In the genomic region with DNA sequence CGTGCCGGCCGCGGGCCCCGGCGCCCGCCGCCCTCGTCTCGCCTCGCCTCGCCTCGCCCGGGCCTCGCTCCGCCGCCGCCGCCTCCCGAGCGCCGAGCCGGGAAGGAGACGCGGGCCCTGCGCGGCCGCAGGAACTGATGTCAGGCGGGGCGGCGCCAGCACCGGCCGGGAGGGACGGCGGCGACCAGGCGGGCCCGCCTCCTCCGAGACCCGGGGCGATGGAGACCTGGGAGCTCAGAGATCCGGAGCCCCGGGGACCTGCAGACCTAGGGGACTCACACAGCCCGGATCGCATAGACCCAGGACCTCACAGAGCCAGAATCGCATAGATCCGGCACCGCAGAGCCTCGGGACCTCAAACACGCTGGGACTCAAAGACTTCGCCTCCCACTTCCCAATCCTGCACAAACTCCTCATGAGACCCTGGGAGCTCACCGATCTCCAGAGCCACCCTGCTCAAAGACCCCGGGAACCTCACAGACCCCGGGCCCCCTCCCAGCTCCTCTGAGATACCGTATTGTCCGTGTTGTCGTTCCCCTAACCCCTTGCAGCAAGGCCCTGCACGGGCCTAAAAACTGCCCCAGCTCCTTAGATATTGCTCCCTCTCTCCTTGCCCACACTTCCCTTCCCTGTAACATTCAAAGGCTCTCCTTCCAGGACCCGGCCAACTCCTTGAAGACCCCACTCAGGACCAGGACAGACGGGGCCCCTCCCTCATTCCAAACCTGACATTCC, we compare ENCODE assay signal across 8 mouse cellular contexts. TPM values are rescaled to one million over a fixed set of nuclear protein-coding genes. Genes with fewer than 3 reads are reported as not detected.
DNase-seq lines count a peak whose midpoint lies in the region; ATAC-seq and TF ChIP-seq lines count a peak whose summit lies in the region.

No protein-coding gene starts in this region.

- TF ChIP-seq EP300 in heart, adult 2 months (IDR thresholded peaks at IDR 0.05; ENCODE audit: insufficient read depth, low read depth, low read length) = no peak

- WGBS in heart, adult 2 months = under 1% methylated on average over 57 of the region's 60 CpGs
- WGBS in kidney, adult 2 months = 2% methylated on average over 60 of the region's 60 CpGs
- WGBS in liver, adult 2 months = 3% methylated on average over 47 of the region's 60 CpGs

- peak overlapping the region; percentile 95 for H3K27ac ChIP-seq in heart, adult 2 months
- peak overlapping the region; percentile 53 for H3K27ac ChIP-seq in kidney, adult 2 months (ENCODE audit: insufficient read depth, low read depth, low read length)
- H3K27ac ChIP-seq in liver, adult 2 months (replicated peaks; ENCODE audit: insufficient read depth, low read depth, low read length) = 0 out of 2 replicates have a peak overlapping the region, but pooled peaks have one; percentile 7

- H3K36me3 ChIP-seq in heart, adult 2 months (ENCODE audit: control insufficient read depth, insufficient read depth, low read length) = peaks cover 5% of the 10 kb centered on the region
- H3K36me3 ChIP-seq in kidney, adult 2 months (ENCODE audit: control insufficient read depth, insufficient read depth, low read length) = no peaks in the 10 kb centered on the region
- no peaks in the 10 kb centered on the region for H3K36me3 ChIP-seq in liver, adult 2 months (ENCODE audit: control insufficient read depth, insufficient read depth, low read length)

- peak; percentile 60 to 68 for DNase-seq in urinary bladder, adult 18-20 months (ENCODE audit: low spot score in 2 of 2)
- DNase-seq in urinary bladder, postnatal 10 days (ENCODE audit: low spot score) = no peak
- DNase-seq in embryo, embryonic 9.5 days (ENCODE audit: extremely low spot score) = peak; percentile 62
- DNase-seq in heart, adult 2 months = peak; percentile 88 to 90
- DNase-seq in kidney, adult 2 months = peak; percentile 80
- DNase-seq in liver, adult 2 months (ENCODE audit: extremely low read depth, low read depth, low spot score) = no peak
- DNase-seq in spleen, postnatal 4 days (ENCODE audit: low spot score in 2 of 2) = peak; percentile 74 to 88

- peak overlapping the region; percentile 79 for H3K9ac ChIP-seq in heart, adult 2 months (ENCODE audit: low read depth, low read length)
- peak overlapping the region; percentile 57 for H3K9ac ChIP-seq in liver, adult 2 months (ENCODE audit: low read depth, low read length)

- H3K79me2 ChIP-seq in heart, adult 2 months (replicated peaks; ENCODE audit: control insufficient read depth, insufficient read depth, low read length) = peaks cover 6% of the 10 kb centered on the region
- H3K79me2 ChIP-seq in liver, adult 2 months (ENCODE audit: control insufficient read depth, insufficient read depth, low read length) = no peaks in the 10 kb centered on the region; the same call in 1 of the 2 replicates

- H3K27me3 ChIP-seq in heart, adult 2 months (ENCODE audit: control insufficient read depth, insufficient read depth, low read length) = no peaks in the 10 kb centered on the region
- no peaks in the 10 kb centered on the region for H3K27me3 ChIP-seq in kidney, adult 2 months (replicated peaks; ENCODE audit: control insufficient read depth, insufficient read depth, low read length)
- no peaks in the 10 kb centered on the region for H3K27me3 ChIP-seq in liver, adult 2 months (ENCODE audit: control insufficient read depth, insufficient read depth, low read length)

- peak overlapping the region; percentile 71 for H3K4me3 ChIP-seq in heart, adult 2 months
- H3K4me3 ChIP-seq in kidney, adult 2 months (ENCODE audit: insufficient read depth, low read depth, low read length) = peak overlapping the region; percentile 89
- H3K4me3 ChIP-seq in liver, adult 2 months (ENCODE audit: insufficient read depth, low read depth, low read length) = peak overlapping the region; percentile 60

- peak; percentile 50 for ATAC-seq in monocyte, adult 5-6 weeks (replicated peaks; ENCODE audit: insufficient number of reproducible peaks, low FRiP score, low TSS enrichment, poor library complexity, severe bottlenecking)

- peaks cover 9% of the 10 kb centered on the region for H3K4me1 ChIP-seq in heart, adult 2 months (ENCODE audit: control insufficient read depth, insufficient read depth, low read length)
- peaks cover 5% of the 10 kb centered on the region; the same call in 1 of the 2 replicates for H3K4me1 ChIP-seq in kidney, adult 2 months (ENCODE audit: control insufficient read depth, insufficient read depth, low read length)
- H3K4me1 ChIP-seq in liver, adult 2 months (ENCODE audit: control insufficient read depth, insufficient read depth, low read length) = peaks cover 10% of the 10 kb centered on the region

- intact Hi-C loops in heart, adult 2 months (cut with DNase I) = loop anchor here (2.0 kb wide), 1 partner anchor 19 kb away; no protein-coding TSS in a partner anchor

- TF ChIP-seq CTCF in heart, adult 2 months (IDR thresholded peaks at IDR 0.05) = no peak
- no peak for TF ChIP-seq CTCF in kidney, adult 2 months (conservative IDR thresholded peaks at IDR 0.05; ENCODE audit: insufficient read depth, insufficient read length, low read depth, low read length)
- TF ChIP-seq CTCF in liver, adult 2 months (IDR thresholded peaks at IDR 0.05; ENCODE audit: low read depth, low read length) = no peak

- peak; percentile 68 for TF ChIP-seq POLR2A in heart, adult 2 months (IDR thresholded peaks at IDR 0.05; ENCODE audit: insufficient read depth, low read depth, low read length)
- no peak for TF ChIP-seq POLR2A in kidney, adult 2 months (IDR thresholded peaks at IDR 0.05; ENCODE audit: low read depth, low read length)
- 0 out of 2 replicates have a peak, but pooled peaks have one; percentile 14 for TF ChIP-seq POLR2A in liver, adult 2 months (IDR thresholded peaks at IDR 0.05; ENCODE audit: extremely low read depth, insufficient read depth, low read length)

RNA-seq across cellular contexts. Expression of a gene that starts 0.5 kb away (rescaled TPM):
- total RNA-seq in heart, adult 2 months (2021) = 100 to 1,000 TPM in 1 of 2 experiments, 10 to 100 TPM in 1; 95.2 to 126 TPM
- 111 and 144 TPM in 2 replicates for polyA plus RNA-seq in heart, adult 2 months (2012; rRNA removed)
- 79.7 and 85.4 TPM in 2 replicates for polyA plus RNA-seq in kidney, adult 2 months (2012; rRNA removed)
- total RNA-seq in liver, adult 2 months (2014; rRNA removed) = 2.7 and 5.0 TPM in 2 replicates
- polyA plus RNA-seq in liver, adult 2 months (2012; rRNA removed) = 11.2 and 13.5 TPM in 2 replicates
- total RNA-seq in monocyte, adult 5-6 weeks (2017) = 14.4 to 16.5 TPM (median 15.7 TPM) in 3 replicates

RNA-seq across cellular contexts. Expression of a gene that starts 21.2 kb away (rescaled TPM):
- not detected for total RNA-seq in heart, adult 2 months (2021)
- polyA plus RNA-seq in heart, adult 2 months (2012; rRNA removed) = 4.6 and 8.8 TPM in 2 replicates
- 18.2 and 25.8 TPM in 2 replicates for polyA plus RNA-seq in kidney, adult 2 months (2012; rRNA removed)
- total RNA-seq in liver, adult 2 months (2014; rRNA removed) = 16.3 and 30.3 TPM in 2 replicates
- 52.0 and 70.9 TPM in 2 replicates for polyA plus RNA-seq in liver, adult 2 months (2012; rRNA removed)
- total RNA-seq in monocyte, adult 5-6 weeks (2017) = 7.4 TPM in 1 of 3 replicates, not detected in the others

RNA-seq across cellular contexts. Expression of a gene that starts 40.6 kb away (rescaled TPM):
- 100 to 1,000 TPM; 118 to 132 TPM for total RNA-seq in heart, adult 2 months (2021)
- 183 and 258 TPM in 2 replicates for polyA plus RNA-seq in heart, adult 2 months (2012; rRNA removed)
- 30.1 and 33.8 TPM in 2 replicates for polyA plus RNA-seq in kidney, adult 2 months (2012; rRNA removed)
- total RNA-seq in liver, adult 2 months (2014; rRNA removed) = 10.2 and 10.6 TPM in 2 replicates
- polyA plus RNA-seq in liver, adult 2 months (2012; rRNA removed) = 5.1 and 10.3 TPM in 2 replicates
- not detected in 3 replicates for total RNA-seq in monocyte, adult 5-6 weeks (2017)

RNA-seq across cellular contexts. Expression of a gene that starts 45.7 kb away (rescaled TPM):
- total RNA-seq in heart, adult 2 months (2021) = 10 to 100 TPM; 16.5 to 20.2 TPM
- 35.5 and 36.6 TPM in 2 replicates for polyA plus RNA-seq in heart, adult 2 months (2012; rRNA removed)
- 29.0 and 32.3 TPM in 2 replicates for polyA plus RNA-seq in kidney, adult 2 months (2012; rRNA removed)
- 9.3 and 12.6 TPM in 2 replicates for total RNA-seq in liver, adult 2 months (2014; rRNA removed)
- 34.7 and 39.5 TPM in 2 replicates for polyA plus RNA-seq in liver, adult 2 months (2012; rRNA removed)
- total RNA-seq in monocyte, adult 5-6 weeks (2017) = not detected in 3 replicates

RNA-seq across cellular contexts. Expression of a gene that starts 58.3 kb away (rescaled TPM):
- total RNA-seq in heart, adult 2 months (2021) = 100 to 1,000 TPM; 236 to 263 TPM
- polyA plus RNA-seq in heart, adult 2 months (2012; rRNA removed) = 297 and 303 TPM in 2 replicates
- polyA plus RNA-seq in kidney, adult 2 months (2012; rRNA removed) = 10.2 and 10.5 TPM in 2 replicates
- total RNA-seq in liver, adult 2 months (2014; rRNA removed) = 0.37 and 0.74 TPM in 2 replicates
- 0.86 and 1.2 TPM in 2 replicates for polyA plus RNA-seq in liver, adult 2 months (2012; rRNA removed)
- not detected in 3 replicates for total RNA-seq in monocyte, adult 5-6 weeks (2017)

Comparison
In these comparisons a context has a peak if more than half of its experiments do, and no peak if none do; other contexts are left out.
1. DNase-seq: peak in urinary bladder, adult 18-20 months (2 of 2), embryo, embryonic 9.5 days (single experiment), heart, adult 2 months (2 of 2), kidney, adult 2 months (single experiment) and spleen, postnatal 4 days (2 of 2); none in urinary bladder, postnatal 10 days (single experiment) and liver, adult 2 months (single experiment).
2. H3K27ac ChIP-seq: peak in every context shown above with its lines; median percentile 95 in heart, adult 2 months; 53 in kidney, adult 2 months; 7 in liver, adult 2 months.
3. RNA of a gene that starts 40.6 kb away (total RNA-seq): 118 to 132 TPM in heart, adult 2 months and 10.2 to 10.6 TPM in liver, adult 2 months; not detected in monocyte, adult 5-6 weeks; every median in the first group is over 10 times any median in the second.
4. Peak in every context shown above with its lines, with median percentiles within 50 percentile points of each other: H3K4me3 ChIP-seq.